Mouse (Mus musculus): ENCODE results near the gene Hsp90ab1. TPM values are rescaled to one million over a fixed set of nuclear protein-coding genes. Genes with fewer than 3 reads are reported as not detected.

Hsp90ab1 gene
- polyA plus RNA-seq, 1 experiment: 3,708 TPM

DNA sequence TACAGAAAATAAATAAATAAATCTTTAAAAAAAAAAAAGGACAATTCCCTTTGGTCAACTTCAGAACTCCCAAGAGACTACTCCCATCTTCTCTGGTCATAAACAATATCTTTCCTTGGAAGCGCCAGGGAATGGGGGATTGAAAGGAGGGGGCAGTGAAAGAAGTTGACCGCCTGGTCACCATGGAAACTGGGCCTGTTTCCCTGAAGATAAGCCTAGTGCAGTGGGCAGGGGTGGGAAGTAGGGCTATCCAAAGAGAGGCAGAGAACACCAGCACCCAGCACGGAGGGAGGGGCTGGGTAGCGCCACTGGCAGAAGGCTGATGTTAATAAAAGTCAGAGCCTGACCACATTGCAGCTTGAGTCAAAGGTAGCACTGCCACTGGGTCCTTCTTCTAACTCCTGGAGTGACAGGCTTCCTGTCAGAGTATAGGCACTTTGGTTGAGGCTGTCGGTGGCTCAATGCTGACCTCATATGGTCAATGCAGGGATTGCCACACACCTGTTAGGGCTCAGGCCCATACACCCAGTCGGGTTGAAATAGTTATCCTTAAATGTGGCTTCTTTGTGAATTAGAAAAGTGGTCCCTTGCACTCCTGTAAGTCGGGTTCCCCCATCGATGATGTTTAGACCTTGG, 21.1 kb downstream of the Hsp90ab1 start:
- TF ChIP-seq CTCF (IDR thresholded peaks at IDR 0.05; ENCODE audit: low read depth, low read length) (peak; percentile 91), EP300 (IDR thresholded peaks at IDR 0.05; ENCODE audit: insufficient read depth, low read depth, low read length) (no peak)
- Histone ChIP-seq H3K27ac (ENCODE audit: insufficient read depth, low read length) (no peak overlapping the region), H3K9ac (ENCODE audit: low read depth, poor library complexity, severe bottlenecking) (no peak overlapping the region), H3K4me3 (ENCODE audit: low read depth, low read length) (no peak overlapping the region), H3K9me3 (replicated peaks; ENCODE audit: control insufficient read depth, insufficient read depth, low read length, poor library complexity, severe bottlenecking) (no peaks in the 10 kb centered on the region), H3K36me3 (ENCODE audit: control insufficient read depth, insufficient read depth, low read length, poor library complexity, severe bottlenecking) (no peaks in the 10 kb centered on the region), H3K4me1 (ENCODE audit: control insufficient read depth, insufficient read depth, low read length) (no peaks in the 10 kb centered on the region), H3K27me3 (ENCODE audit: control insufficient read depth, insufficient read depth, low read length, poor library complexity, severe bottlenecking) (no peaks in the 10 kb centered on the region)

DNA sequence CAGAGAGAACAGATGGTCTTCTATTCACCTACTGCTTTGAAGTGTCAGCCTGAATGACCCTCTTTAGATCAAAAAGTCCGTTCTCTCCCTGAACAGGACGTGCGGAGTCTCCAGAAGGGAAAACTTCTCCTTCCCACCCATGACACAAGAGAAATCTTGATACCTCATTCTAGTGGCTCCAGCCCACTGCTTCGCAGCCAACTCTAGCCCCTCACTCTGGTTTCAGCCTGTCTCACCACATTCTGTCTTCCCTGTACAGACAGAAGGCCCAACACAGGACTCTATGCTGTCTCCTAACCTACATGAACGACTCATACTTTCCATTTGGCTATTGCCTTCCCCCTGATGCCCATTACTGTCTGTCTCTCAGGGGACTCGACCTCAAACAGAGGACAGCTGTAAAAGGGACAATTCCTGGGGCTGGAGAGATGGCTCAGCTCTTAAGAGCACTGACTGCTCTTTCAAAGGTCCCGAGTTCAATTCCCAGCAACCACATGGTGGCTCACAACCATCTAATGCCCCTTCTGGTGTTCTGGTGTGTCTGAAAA, 21.7 kb downstream of the Hsp90ab1 start:
- no peak overlapping the region for H3K9ac ChIP-seq (ENCODE audit: low read depth, poor library complexity, severe bottlenecking)
- H3K36me3 ChIP-seq (ENCODE audit: control insufficient read depth, insufficient read depth, low read length, poor library complexity, severe bottlenecking): no peaks in the 10 kb centered on the region
- no peak for TF ChIP-seq CTCF (IDR thresholded peaks at IDR 0.05; ENCODE audit: low read depth, low read length)
- no peak for TF ChIP-seq POLR2A (IDR thresholded peaks at IDR 0.05; ENCODE audit: insufficient read depth, low read length)
- TF ChIP-seq EP300 (IDR thresholded peaks at IDR 0.05; ENCODE audit: insufficient read depth, low read depth, low read length): no peak
- H3K9me3 ChIP-seq (replicated peaks; ENCODE audit: control insufficient read depth, insufficient read depth, low read length, poor library complexity, severe bottlenecking): no peaks in the 10 kb centered on the region
- H3K27ac ChIP-seq (ENCODE audit: insufficient read depth, low read length): no peak overlapping the region
- no peaks in the 10 kb centered on the region for H3K27me3 ChIP-seq (ENCODE audit: control insufficient read depth, insufficient read depth, low read length, poor library complexity, severe bottlenecking)
- H3K4me1 ChIP-seq (ENCODE audit: control insufficient read depth, insufficient read depth, low read length): no peaks in the 10 kb centered on the region
- no peak overlapping the region for H3K4me3 ChIP-seq (ENCODE audit: low read depth, low read length)

DNA sequence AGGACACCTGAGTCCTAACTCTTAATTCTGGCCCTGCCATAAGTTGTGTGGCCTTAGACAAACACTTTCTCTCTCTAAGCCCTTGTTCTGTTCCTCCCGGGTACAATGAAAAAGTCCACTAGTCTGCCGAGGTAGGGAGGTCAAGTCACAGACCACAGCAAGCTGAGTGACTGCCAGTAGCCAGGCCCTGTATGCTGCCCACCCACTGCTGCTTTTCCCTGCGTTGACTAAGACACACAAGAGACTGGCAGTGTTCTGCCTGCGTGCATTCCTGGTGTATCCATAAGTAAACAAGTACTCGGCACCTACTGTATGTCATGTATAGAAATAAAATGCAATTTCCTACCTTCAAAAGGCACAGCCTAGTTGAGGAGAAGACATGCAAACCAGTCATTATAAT, 22.8 kb downstream of the Hsp90ab1 start:
- no peak for TF ChIP-seq CTCF (IDR thresholded peaks at IDR 0.05; ENCODE audit: low read depth, low read length)
- TF ChIP-seq EP300 (IDR thresholded peaks at IDR 0.05; ENCODE audit: insufficient read depth, low read depth, low read length): no peak
- TF ChIP-seq POLR2A (IDR thresholded peaks at IDR 0.05; ENCODE audit: insufficient read depth, low read length): no peak
- no peak overlapping the region for H3K27ac ChIP-seq (ENCODE audit: insufficient read depth, low read length)
- H3K4me3 ChIP-seq (ENCODE audit: low read depth, low read length): no peak overlapping the region
- no peaks in the 10 kb centered on the region for H3K36me3 ChIP-seq (ENCODE audit: control insufficient read depth, insufficient read depth, low read length, poor library complexity, severe bottlenecking)
- H3K9ac ChIP-seq (ENCODE audit: low read depth, poor library complexity, severe bottlenecking): peak overlapping the region; percentile 91
- no peaks in the 10 kb centered on the region for H3K9me3 ChIP-seq (replicated peaks; ENCODE audit: control insufficient read depth, insufficient read depth, low read length, poor library complexity, severe bottlenecking)
- H3K4me1 ChIP-seq (ENCODE audit: control insufficient read depth, insufficient read depth, low read length): no peaks in the 10 kb centered on the region
- no peaks in the 10 kb centered on the region for H3K27me3 ChIP-seq (ENCODE audit: control insufficient read depth, insufficient read depth, low read length, poor library complexity, severe bottlenecking)

DNA sequence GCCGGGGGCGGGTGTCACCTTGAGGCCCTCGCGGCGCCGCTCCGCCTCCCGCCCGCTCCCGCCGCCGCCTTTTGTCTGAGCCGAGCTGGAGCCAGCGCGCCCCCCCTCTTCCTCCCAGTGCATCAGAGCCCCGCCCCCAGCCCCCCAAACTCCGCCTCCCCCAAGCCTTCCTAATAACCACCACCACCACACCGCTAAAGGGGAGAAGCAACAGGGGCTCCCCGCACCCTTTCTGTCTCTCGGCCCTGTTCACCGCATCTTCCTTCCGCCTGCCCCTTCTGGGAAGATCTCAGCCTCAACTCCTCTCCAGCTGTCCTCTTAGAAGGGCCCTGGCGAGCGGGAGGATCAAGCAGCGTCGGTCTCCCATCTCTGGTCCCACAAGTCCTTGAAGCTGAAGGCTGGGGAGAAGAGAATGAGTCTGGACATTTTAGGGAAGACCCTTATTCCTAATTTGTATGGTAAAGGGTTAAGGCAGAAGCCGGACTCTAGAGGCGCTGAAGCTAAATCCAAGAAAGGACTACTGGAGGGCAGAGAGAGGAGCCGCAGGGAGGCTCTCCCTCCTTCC, 23.4 kb downstream of the Hsp90ab1 start, which contains the start of gene Tmem151b:
Gene Tmem151b (minus strand): TSS at position 61 of the 565 bp plus-strand sequence.
- Histone ChIP-seq H3K27ac (ENCODE audit: insufficient read depth, low read length) (no peak within 1 kb of the TSS), H3K9ac (ENCODE audit: low read depth, poor library complexity, severe bottlenecking) (peak within 1 kb of the TSS; percentile 91), H3K4me3 (ENCODE audit: low read depth, low read length) (peak within 1 kb of the TSS; percentile 70), H3K27me3 (ENCODE audit: control insufficient read depth, insufficient read depth, low read length, poor library complexity, severe bottlenecking) (no peaks in the 10 kb centered on the region), H3K36me3 (ENCODE audit: control insufficient read depth, insufficient read depth, low read length, poor library complexity, severe bottlenecking) (no peaks in the 10 kb centered on the region), H3K4me1 (ENCODE audit: control insufficient read depth, insufficient read depth, low read length) (no peaks in the 10 kb centered on the region), H3K9me3 (replicated peaks; ENCODE audit: control insufficient read depth, insufficient read depth, low read length, poor library complexity, severe bottlenecking) (no peaks in the 10 kb centered on the region)
- no peak for TF ChIP-seq EP300 (IDR thresholded peaks at IDR 0.05; ENCODE audit: insufficient read depth, low read depth, low read length)
- no peak for TF ChIP-seq CTCF (IDR thresholded peaks at IDR 0.05; ENCODE audit: low read depth, low read length)
- no peak for TF ChIP-seq POLR2A (IDR thresholded peaks at IDR 0.05; ENCODE audit: insufficient read depth, low read length)

DNA sequence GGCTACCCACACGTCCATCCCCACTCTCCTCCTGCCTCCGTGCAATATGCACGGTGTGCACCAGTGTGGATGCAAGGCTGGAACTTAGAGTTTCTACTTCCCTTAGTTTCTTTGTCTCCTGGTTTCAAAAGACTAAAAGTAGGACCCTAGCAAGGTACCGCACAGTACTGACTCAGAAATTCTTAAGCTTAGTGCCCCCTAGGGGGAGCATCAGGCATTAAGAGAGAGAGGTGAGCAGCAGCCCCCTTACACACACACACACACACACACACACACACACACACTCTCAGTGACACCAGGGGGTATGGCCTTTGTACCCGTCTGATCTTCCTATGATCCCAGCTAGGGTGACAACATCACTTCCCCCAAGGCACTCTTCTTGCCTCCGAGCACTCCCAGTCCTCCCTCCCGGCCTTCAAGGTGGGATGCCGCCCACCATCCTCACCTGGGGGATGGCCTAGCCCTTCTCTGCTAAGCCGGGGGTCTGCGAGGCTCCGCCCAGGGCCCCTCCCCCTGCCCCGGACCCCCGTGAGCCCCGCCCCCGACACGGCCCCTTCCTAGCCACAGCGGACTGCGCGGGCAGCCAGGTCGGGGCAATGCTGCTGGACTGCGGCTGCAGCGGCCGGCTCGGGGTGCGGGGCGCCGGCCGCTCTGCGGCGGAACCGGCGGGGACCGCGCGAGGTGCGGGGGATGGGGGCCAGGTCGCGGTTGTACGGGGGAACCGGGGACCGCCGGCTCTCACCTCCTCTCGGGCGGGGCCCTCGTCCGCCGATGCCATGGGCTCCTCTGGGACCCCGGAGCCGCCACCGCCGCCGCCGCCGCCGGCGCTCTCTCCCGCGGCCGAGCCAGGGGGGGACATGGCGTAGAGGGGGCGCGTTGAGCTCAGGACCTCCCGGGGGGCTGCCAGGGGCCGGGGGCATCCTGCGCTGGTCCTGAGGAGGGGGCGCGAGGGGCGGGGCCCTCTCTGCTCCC, 24.2 kb downstream of the Hsp90ab1 start:
- no peaks in the 10 kb centered on the region for H3K27me3 ChIP-seq (ENCODE audit: control insufficient read depth, insufficient read depth, low read length, poor library complexity, severe bottlenecking)
- peak overlapping the region; percentile 91 for H3K9ac ChIP-seq (ENCODE audit: low read depth, poor library complexity, severe bottlenecking)
- TF ChIP-seq CTCF (IDR thresholded peaks at IDR 0.05; ENCODE audit: low read depth, low read length) (peak; percentile 24), EP300 (IDR thresholded peaks at IDR 0.05; ENCODE audit: insufficient read depth, low read depth, low read length) (no peak)
- peaks cover 1% of the 10 kb centered on the region for H3K4me1 ChIP-seq (ENCODE audit: control insufficient read depth, insufficient read depth, low read length)
- no peaks in the 10 kb centered on the region for H3K36me3 ChIP-seq (ENCODE audit: control insufficient read depth, insufficient read depth, low read length, poor library complexity, severe bottlenecking)
- H3K9me3 ChIP-seq (replicated peaks; ENCODE audit: control insufficient read depth, insufficient read depth, low read length, poor library complexity, severe bottlenecking): no peaks in the 10 kb centered on the region
- no peak overlapping the region for H3K27ac ChIP-seq (ENCODE audit: insufficient read depth, low read length)
- peak overlapping the region; percentile 54 for H3K4me3 ChIP-seq (ENCODE audit: low read depth, low read length)
